Mouse (Mus musculus) hindbrain, embryonic 11.5 days (tissue): Measurements from ENCODE around the gene Mcur1. TPM values are rescaled to one million over a fixed set of nuclear protein-coding genes. Genes with fewer than 3 reads are reported as not detected.
A peak's percentile ranks its signal among the peaks of the same experiment; 100 is the strongest.

Source experiments
- ATAC-seq: fragments of 200-750 bp; cut with Nextera tagmentation; 2 replicates; pipeline ENCODE4 v1.8.0; 2017; ENCODE audit warnings: mild to moderate bottlenecking, moderate TSS enrichment, moderate library complexity; ENCODE audit not compliant: low FRiP score
- DNase-seq: peaks from one replicate; pipeline ENCODE4 v3.0.0-alpha.2; 2015; ENCODE audit warnings: low spot score
- H3K27ac ChIP-seq: fragments of 300-500 bp; sonication (generic); 2 replicates; pipeline ENCODE4 v1.5.1; 2014; ENCODE audit warnings: mild to moderate bottlenecking, low read depth, low read length
- H3K27me3 ChIP-seq: fragments of 300-500 bp; sonication (generic); 2 replicates; pipeline ENCODE4 v1.6.1; 2014; ENCODE audit warnings: mild to moderate bottlenecking, low read length, moderate library complexity, mixed read lengths; ENCODE audit not compliant: control insufficient read depth, insufficient read depth
- H3K36me3 ChIP-seq: fragments of 300-500 bp; sonication (generic); 2 replicates; pipeline ENCODE4 v1.6.1; 2014; ENCODE audit warnings: mild to moderate bottlenecking, low read length, moderate library complexity, mixed read lengths; ENCODE audit not compliant: control insufficient read depth, insufficient read depth
- H3K4me1 ChIP-seq: fragments of 300-500 bp; sonication (generic); replicated peaks from 2 replicates; pipeline ENCODE4 v1.6.1; 2014; ENCODE audit warnings: low read length, mixed read lengths; ENCODE audit not compliant: control insufficient read depth, insufficient read depth
- H3K4me2 ChIP-seq: fragments of 300-500 bp; sonication (generic); replicated peaks from 2 replicates; pipeline ENCODE4 v1.6.1; 2014; ENCODE audit warnings: mild to moderate bottlenecking, low read depth, low read length
- H3K4me3 ChIP-seq: fragments of 300-500 bp; sonication (generic); 2 replicates; pipeline ENCODE4 v1.5.1; 2014; ENCODE audit warnings: low read depth, low read length
- H3K9ac ChIP-seq: fragments of 300-500 bp; sonication (generic); 2 replicates; pipeline ENCODE4 v1.6.1; 2014; ENCODE audit warnings: low read depth, low read length
- H3K9me3 ChIP-seq: fragments of 300-500 bp; sonication (generic); 2 replicates; pipeline ENCODE4 v1.6.1; 2016; ENCODE audit warnings: low read length; ENCODE audit not compliant: control insufficient read depth
- WGBS: fragments of 180-500 bp; shearing (Covaris S2); extraction: QIAGEN DNeasy Blood & Tissue Kit; methylation state at CpG from one replicate; pipeline ENCODE4 v1.1.7; 2014; 5-methylcytosine and 5-hydroxymethylcytosine counted together
- polyA plus RNA-seq: library from polyadenylated mRNA; unstranded; fragments of >200 nt; fragmentation: Nextera tagmentation; extraction: Ambion mirVana; gene quantifications from 2 replicates; pipeline ENCODE4 v1.2.1, GENCODE M21; 2014

Mcur1 gene
- polyA plus RNA-seq, 1 experiment from 2014 or later, result 10.8 TPM

DNA sequence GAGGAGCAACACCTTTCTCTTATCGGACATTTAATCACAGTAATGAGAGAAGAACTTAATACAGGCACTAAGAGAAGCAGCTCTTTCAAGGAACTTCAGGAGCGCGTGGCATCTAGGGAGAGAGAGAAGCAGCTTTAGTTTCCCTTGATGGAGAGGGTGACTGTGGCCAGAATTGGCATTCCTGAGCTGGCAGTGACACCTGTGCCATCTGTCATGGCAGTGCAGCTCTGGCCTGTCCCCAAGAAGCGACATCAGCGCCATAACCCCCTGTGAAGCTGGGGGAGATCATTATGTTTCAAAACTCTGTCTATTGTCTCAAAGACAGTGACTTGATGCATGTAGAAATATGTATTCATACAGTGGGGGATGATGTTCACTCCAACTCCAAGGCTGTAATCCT lies 15.4 kb upstream of the Mcur1 start:
- no peaks in the 10 kb centered on the region for H3K27me3 ChIP-seq
- H3K36me3 ChIP-seq, result no peaks in the 10 kb centered on the region
- no peaks in the 10 kb centered on the region for H3K4me1 ChIP-seq
- H3K4me2 ChIP-seq, result no peak overlapping the region
- H3K27ac ChIP-seq, result no peak overlapping the region
- H3K9me3 ChIP-seq, result no peaks in the 10 kb centered on the region
- no peak overlapping the region for H3K4me3 ChIP-seq
- no peak overlapping the region for H3K9ac ChIP-seq
- ATAC-seq (no peak), DNase-seq (no peak)
- WGBS, result 92% methylated on average over 5 of the region's 5 CpGs

- no peaks in the 10 kb centered on the region for H3K36me3 ChIP-seq
- ATAC-seq, result no peak
- no peak overlapping the region for H3K4me3 ChIP-seq
- DNase-seq, result no peak
- no peak overlapping the region for H3K9ac ChIP-seq
- no peak overlapping the region for H3K4me2 ChIP-seq
- no peaks in the 10 kb centered on the region for H3K4me1 ChIP-seq
- H3K27me3 ChIP-seq, result no peaks in the 10 kb centered on the region
- WGBS, result 80% methylated on average over 2 of the region's 2 CpGs
- no peaks in the 10 kb centered on the region for H3K9me3 ChIP-seq
- no peak overlapping the region for H3K27ac ChIP-seq
Observed at GRCm38 (mm10) chr13:43573979-43574378, 14.0 kb upstream of the Mcur1 start.

GRCm38 (mm10) chr13:43567141-43567891 lies 7.3 kb upstream of the Mcur1 start:
- Histone ChIP-seq H3K4me1 (no peaks in the 10 kb centered on the region), H3K4me2 (no peak overlapping the region), H3K9me3 (no peaks in the 10 kb centered on the region), H3K4me3 (no peak overlapping the region), H3K27ac (no peak overlapping the region), H3K27me3 (no peaks in the 10 kb centered on the region), H3K36me3 (no peaks in the 10 kb centered on the region), H3K9ac (no peak overlapping the region)
- no peak for DNase-seq
- ATAC-seq, result no peak
- WGBS, result 61% methylated on average over 19 of the region's 25 CpGs

DNA sequence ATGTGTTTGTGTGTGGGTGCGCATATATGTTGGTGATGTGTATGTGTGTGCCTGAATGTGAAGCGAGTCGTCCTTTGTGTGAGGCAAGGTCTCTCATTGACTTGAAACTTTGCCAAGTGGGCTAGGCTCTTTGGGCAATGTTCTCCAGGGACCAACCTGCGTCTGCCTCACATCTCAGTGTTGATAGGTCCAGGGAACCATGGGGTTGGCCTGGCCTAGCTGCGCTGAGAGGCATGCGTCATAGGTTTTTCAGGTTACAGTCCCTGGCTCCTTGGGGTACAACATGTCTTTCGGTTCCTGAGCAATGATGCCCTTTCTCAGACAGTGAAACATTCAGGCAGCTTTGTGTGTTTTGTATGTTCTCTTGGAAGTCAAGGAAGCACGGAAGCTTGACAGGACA lies 6.2 kb upstream of the Mcur1 start:
- no peak overlapping the region for H3K27ac ChIP-seq
- no peak overlapping the region for H3K9ac ChIP-seq
- ATAC-seq (no peak), DNase-seq (no peak)
- no peak overlapping the region for H3K4me3 ChIP-seq
- H3K4me1 ChIP-seq, result no peaks in the 10 kb centered on the region
- 93% methylated on average over 8 of the region's 8 CpGs for WGBS
- H3K9me3 ChIP-seq, result no peaks in the 10 kb centered on the region
- H3K27me3 ChIP-seq, result no peaks in the 10 kb centered on the region
- no peak overlapping the region for H3K4me2 ChIP-seq
- H3K36me3 ChIP-seq, result no peaks in the 10 kb centered on the region

- Histone ChIP-seq H3K4me2 (no peak overlapping the region), H3K9me3 (no peaks in the 10 kb centered on the region), H3K27ac (no peak overlapping the region), H3K9ac (no peak overlapping the region), H3K36me3 (no peaks in the 10 kb centered on the region), H3K4me1 (no peaks in the 10 kb centered on the region), H3K27me3 (no peaks in the 10 kb centered on the region), H3K4me3 (no peak overlapping the region)
- ATAC-seq (no peak), DNase-seq (peak; percentile 92)
- WGBS, result 15% methylated on average over 9 of the region's 9 CpGs
Observed at GRCm38 (mm10) chr13:43565346-43565745, 5.4 kb upstream of the Mcur1 start.

- Histone ChIP-seq H3K4me2 (no peak overlapping the region), H3K36me3 (no peaks in the 10 kb centered on the region), H3K9ac (no peak overlapping the region), H3K4me1 (no peaks in the 10 kb centered on the region), H3K9me3 (no peaks in the 10 kb centered on the region), H3K4me3 (no peak overlapping the region), H3K27ac (no peak overlapping the region), H3K27me3 (no peaks in the 10 kb centered on the region)
- no peak for DNase-seq
- 87% methylated on average over 5 of the region's 5 CpGs for WGBS
- ATAC-seq, result no peak
Observed at GRCm38 (mm10) chr13:43564733-43565132, 4.7 kb upstream of the Mcur1 start.

DNA sequence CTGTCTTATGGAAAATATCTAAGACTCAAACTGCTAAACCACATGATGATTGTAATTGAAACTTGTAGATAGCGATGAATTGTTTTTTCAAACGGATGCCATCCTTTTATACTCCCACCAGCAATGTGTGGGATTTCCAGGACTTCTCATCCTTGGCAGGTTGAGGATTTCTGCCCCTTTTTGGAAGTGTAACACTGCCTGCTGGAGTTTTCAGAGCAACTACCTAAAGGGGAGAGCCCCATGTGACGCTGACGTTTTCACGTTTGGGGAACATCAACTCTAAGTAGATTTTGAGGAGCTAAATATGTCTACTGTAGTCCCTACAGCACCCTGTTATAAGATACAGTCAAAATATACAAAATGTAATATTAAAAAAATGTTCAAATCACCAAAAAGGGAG lies 2.7 kb upstream of the Mcur1 start:
- Histone ChIP-seq H3K9ac (no peak overlapping the region), H3K36me3 (no peaks in the 10 kb centered on the region), H3K27ac (no peak overlapping the region), H3K9me3 (no peaks in the 10 kb centered on the region), H3K4me1 (no peaks in the 10 kb centered on the region), H3K27me3 (no peaks in the 10 kb centered on the region; the same call in 1 of the 2 replicates), H3K4me2 (no peak overlapping the region), H3K4me3 (no peak overlapping the region)
- DNase-seq, result no peak
- 89% methylated on average over 5 of the region's 5 CpGs for WGBS
- ATAC-seq, result no peak

DNA sequence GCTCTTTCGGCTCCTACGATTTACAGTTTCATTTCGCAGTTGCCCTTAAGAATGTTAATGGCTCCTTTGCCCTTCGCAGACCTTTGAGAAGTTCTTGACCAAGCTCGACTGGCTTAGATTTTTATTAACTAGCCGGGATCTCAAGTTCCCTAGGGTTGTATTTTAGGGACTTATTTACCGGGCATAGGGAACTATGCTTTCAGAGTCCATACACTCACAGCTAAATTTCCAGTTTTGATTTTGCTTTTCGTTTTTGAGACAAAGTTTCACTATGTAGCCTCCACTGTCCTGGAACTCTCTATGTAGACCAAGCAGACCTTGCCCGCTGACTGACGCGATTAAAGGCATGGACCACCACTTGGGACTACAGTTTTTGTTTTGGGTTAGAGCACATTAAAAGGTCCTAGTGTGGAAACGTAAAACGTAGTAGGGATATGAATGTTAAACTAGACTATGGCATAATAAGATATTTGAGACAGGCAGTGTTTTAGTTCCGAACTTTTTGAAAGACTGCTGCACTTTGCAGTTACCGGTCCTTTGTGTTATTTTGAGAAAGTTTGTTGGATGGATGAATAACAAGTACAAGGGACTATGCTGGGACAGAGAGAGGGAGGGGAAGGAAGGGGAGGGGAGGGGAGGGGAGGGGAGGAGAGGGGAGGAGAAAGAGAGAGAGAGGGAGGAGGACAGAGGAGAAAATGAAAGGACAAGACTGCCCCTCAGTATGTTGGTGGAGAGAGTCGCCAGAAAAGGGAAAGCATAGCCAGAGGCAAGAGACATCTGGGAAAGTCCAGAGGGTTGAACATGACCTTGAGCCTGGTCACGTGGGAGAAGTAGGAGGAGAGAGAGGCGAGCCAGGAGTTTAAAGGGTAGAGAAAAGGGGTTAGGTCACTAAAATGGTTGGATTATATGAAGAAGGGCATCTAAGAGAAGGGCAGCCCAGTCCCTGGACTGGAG lies 744 bp upstream of the Mcur1 start:
- no peaks in the 10 kb centered on the region; the same call in 1 of the 2 replicates for H3K27me3 ChIP-seq
- H3K9me3 ChIP-seq, result no peaks in the 10 kb centered on the region
- peak; percentile 28 for DNase-seq
- H3K4me3 ChIP-seq, result peak overlapping the region; percentile 77
- H3K9ac ChIP-seq, result peak overlapping the region; percentile 76
- no peaks in the 10 kb centered on the region for H3K4me1 ChIP-seq
- no peaks in the 10 kb centered on the region for H3K36me3 ChIP-seq
- 14% methylated on average over 18 of the region's 18 CpGs for WGBS
- H3K4me2 ChIP-seq, result peak overlapping the region; percentile 81
- no peak; the same call in 1 of the 2 replicates for ATAC-seq
- 0 out of 2 replicates have a peak overlapping the region, but pooled peaks have one; percentile 81 for H3K27ac ChIP-seq
